Comparison of ENCODE assay signal across 8 mouse cellular contexts in the genomic region with DNA sequence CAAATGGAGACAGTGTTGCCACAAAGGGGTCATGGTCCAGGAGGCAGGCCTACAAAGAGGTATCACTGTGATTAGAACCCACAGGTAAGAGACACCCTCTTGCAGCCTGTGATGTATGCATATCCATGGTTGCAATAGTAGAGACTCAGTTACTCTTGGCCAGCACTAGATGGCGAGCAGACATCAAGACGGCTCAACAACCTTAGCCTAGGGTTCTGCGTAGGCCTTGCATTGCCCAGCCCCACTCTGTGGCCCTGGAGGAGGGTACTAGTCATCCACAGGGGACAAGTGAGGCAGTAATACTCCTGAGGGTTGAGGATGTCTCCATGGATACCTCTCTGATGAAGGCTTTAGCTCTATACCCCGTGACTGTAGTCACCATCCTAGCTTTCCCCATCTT. TPM values are rescaled to one million over a fixed set of nuclear protein-coding genes. Genes with fewer than 3 reads are reported as not detected.
DNase-seq lines count a peak whose midpoint lies in the region; ATAC-seq and TF ChIP-seq lines count a peak whose summit lies in the region.
"Had no signal": no experiment of that assay in that cellular context is flagged by ENCODE, and none has a peak within 500 bp of the region (broad histone marks: within the 10 kb centered on the region; RNA-seq: fewer than 3 reads in every experiment).

No protein-coding gene starts in this region.

- no peaks in the 10 kb centered on the region for H3K36me3 ChIP-seq in hindbrain, postnatal 0 days (ENCODE audit: insufficient read depth, low read length)
- H3K36me3 ChIP-seq in hindbrain, embryonic 13.5 days: no peaks in the 10 kb centered on the region
- H3K36me3 ChIP-seq in liver, embryonic 14.5 days (replicated peaks; ENCODE audit: control insufficient read depth, insufficient read depth, low read depth): no peaks in the 10 kb centered on the region
- H3K36me3 ChIP-seq: neural tube, embryonic 13.5 days had no signal

- ATAC-seq in hindbrain, postnatal 0 days: 0 out of 2 replicates have a peak, but pooled peaks have one; percentile 54
- ATAC-seq in hindbrain, embryonic 13.5 days (ENCODE audit: low FRiP score): no peak
- ATAC-seq in liver, embryonic 14.5 days (ENCODE audit: insufficient read depth): no peak
- ATAC-seq in monocyte, adult 5-6 weeks (replicated peaks; ENCODE audit: insufficient number of reproducible peaks, low FRiP score, low TSS enrichment, poor library complexity, severe bottlenecking): no peak

- peak; percentile 58 for DNase-seq in hindbrain, postnatal 0 days (ENCODE audit: low spot score)
- DNase-seq in CD4-positive, CD25-positive, alpha-beta regulatory T cell, adult 2 months (ENCODE audit: low read depth, low spot score): peak; percentile 67
- peak; percentile 58 for DNase-seq in NIH3T3 (ENCODE audit: low read depth)
- no peak for DNase-seq in liver, embryonic 14.5 days (ENCODE audit: low read depth in 3 of 3, low spot score in 3 of 3)
- DNase-seq in spleen, postnatal 14 days (ENCODE audit: low spot score in 2 of 2): no peak

- TF ChIP-seq EP300 in liver, embryonic 14.5 days (IDR thresholded peaks at IDR 0.05; ENCODE audit: low read depth): no peak

- no peak overlapping the region for H3K9ac ChIP-seq in hindbrain, postnatal 0 days (replicated peaks; ENCODE audit: low read length)
- H3K9ac ChIP-seq in hindbrain, embryonic 13.5 days: no peak overlapping the region
- H3K9ac ChIP-seq in liver, embryonic 14.5 days (replicated peaks): no peak overlapping the region
- H3K9ac ChIP-seq: neural tube, embryonic 13.5 days had no signal

- H3K27ac ChIP-seq in hindbrain, postnatal 0 days: no peak overlapping the region
- no peak overlapping the region for H3K27ac ChIP-seq in hindbrain, embryonic 13.5 days
- H3K27ac ChIP-seq in liver, embryonic 14.5 days: no peak overlapping the region
- H3K27ac ChIP-seq: neural tube, embryonic 13.5 days had no signal

- peak; percentile 68 for TF ChIP-seq CTCF in hindbrain, postnatal 0 days (IDR thresholded peaks at IDR 0.05; ENCODE audit: low read depth)
- TF ChIP-seq CTCF in liver, embryonic 14.5 days (IDR thresholded peaks at IDR 0.05; ENCODE audit: low read depth): peak; percentile 76

- no peaks in the 10 kb centered on the region for H3K9me3 ChIP-seq in hindbrain, postnatal 0 days (ENCODE audit: low read length)
- H3K9me3 ChIP-seq in hindbrain, embryonic 13.5 days: no peaks in the 10 kb centered on the region
- no peaks in the 10 kb centered on the region for H3K9me3 ChIP-seq in liver, embryonic 14.5 days (ENCODE audit: control insufficient read depth, low read length)
- H3K9me3 ChIP-seq: neural tube, embryonic 13.5 days had no signal

- H3K4me1 ChIP-seq in hindbrain, postnatal 0 days (ENCODE audit: insufficient read depth, low read length): peaks cover 3% of the 10 kb centered on the region; the same call in 1 of the 2 replicates
- peaks cover 10% of the 10 kb centered on the region for H3K4me1 ChIP-seq in hindbrain, embryonic 13.5 days (replicated peaks)
- H3K4me1 ChIP-seq in liver, embryonic 14.5 days (replicated peaks; ENCODE audit: control insufficient read depth in 2 of 2, insufficient read depth in 2 of 2, low read length in 1 of 2): no peaks in the 10 kb centered on the region

- H3K4me3 ChIP-seq in hindbrain, postnatal 0 days (ENCODE audit: low read length): no peak overlapping the region
- H3K4me3 ChIP-seq in hindbrain, embryonic 13.5 days: no peak overlapping the region
- no peak overlapping the region for H3K4me3 ChIP-seq in liver, embryonic 14.5 days (ENCODE audit: insufficient read depth in 1 of 2, low read depth in 2 of 2, low read length in 2 of 2)
- H3K4me3 ChIP-seq: neural tube, embryonic 13.5 days had no signal

- WGBS in hindbrain, postnatal 0 days: 66% methylated on average over 4 of the region's 4 CpGs
- 77% methylated on average over 4 of the region's 4 CpGs for WGBS in hindbrain, embryonic 13.5 days
- WGBS in liver, embryonic 14.5 days (ENCODE audit: insufficient replicate concordance): 51% methylated on average over 4 of the region's 4 CpGs

- H3K4me2 ChIP-seq in hindbrain, postnatal 0 days (ENCODE audit: low read depth, low read length): no peak overlapping the region
- no peak overlapping the region for H3K4me2 ChIP-seq in hindbrain, embryonic 13.5 days
- H3K4me2 ChIP-seq in liver, embryonic 14.5 days (ENCODE audit: low read depth): no peak overlapping the region
- H3K4me2 ChIP-seq: neural tube, embryonic 13.5 days had no signal

- no peaks in the 10 kb centered on the region for H3K27me3 ChIP-seq in hindbrain, postnatal 0 days (ENCODE audit: insufficient read depth, low read length)
- H3K27me3 ChIP-seq in hindbrain, embryonic 13.5 days: no peaks in the 10 kb centered on the region
- H3K27me3 ChIP-seq in liver, embryonic 14.5 days (ENCODE audit: control insufficient read depth, insufficient read depth, low read length): no peaks in the 10 kb centered on the region
- H3K27me3 ChIP-seq: neural tube, embryonic 13.5 days had no signal

RNA-seq across cellular contexts. Expression of a gene that starts 44.1 kb away (rescaled TPM):
- total RNA-seq in hindbrain, postnatal 0 days (2014; rRNA removed): not detected in 2 replicates
- not detected in 2 replicates for polyA plus RNA-seq in hindbrain, postnatal 0 days (2015; fragmentation: Nextera tagmentation; extraction: Ambion mirVana)
- not detected in 2 replicates for polyA plus RNA-seq in hindbrain, embryonic 13.5 days (2015; fragmentation: Nextera tagmentation; extraction: Ambion mirVana)
- 0.05 and 0.09 TPM in 2 replicates for polyA plus RNA-seq in liver, embryonic 14.5 days (2012; rRNA removed)
- not detected in 2 replicates for polyA plus RNA-seq in liver, embryonic 14.5 days (2014; fragmentation: Nextera tagmentation; extraction: Ambion mirVana)
- total RNA-seq in monocyte, adult 5-6 weeks (2017): not detected in 3 replicates
- polyA plus RNA-seq: neural tube, embryonic 13.5 days had no signal

RNA-seq across cellular contexts. Expression of a gene that starts 59.0 kb away (rescaled TPM):
- not detected in 2 replicates for total RNA-seq in hindbrain, postnatal 0 days (2014; rRNA removed)
- polyA plus RNA-seq in hindbrain, postnatal 0 days (2015; fragmentation: Nextera tagmentation; extraction: Ambion mirVana): 0.26 and 0.48 TPM in 2 replicates
- polyA plus RNA-seq in hindbrain, embryonic 13.5 days (2015; fragmentation: Nextera tagmentation; extraction: Ambion mirVana): 0.39 TPM in 1 of 2 replicates, not detected in the other
- 158 and 168 TPM in 2 replicates for polyA plus RNA-seq in liver, embryonic 14.5 days (2012; rRNA removed)
- polyA plus RNA-seq in liver, embryonic 14.5 days (2014; fragmentation: Nextera tagmentation; extraction: Ambion mirVana): 329 and 371 TPM in 2 replicates
- not detected in 3 replicates for total RNA-seq in monocyte, adult 5-6 weeks (2017)

Comparison
In these comparisons a context has a peak if more than half of its experiments do, and no peak if none do; other contexts are left out.
1. DNase-seq: peak in hindbrain, postnatal 0 days (single experiment), CD4-positive, CD25-positive, alpha-beta regulatory T cell, adult 2 months (single experiment) and NIH3T3 (single experiment); none in liver, embryonic 14.5 days (0 of 3) and spleen, postnatal 14 days (0 of 2).
2. RNA of a gene that starts 59.0 kb away (polyA plus RNA-seq): 158 to 371 TPM in liver, embryonic 14.5 days; 0.26 to 0.48 TPM in hindbrain, postnatal 0 days and 0.39 TPM in hindbrain, embryonic 13.5 days; every median in the first group is over 100 times any median in the second.